Mouse (Mus musculus) thymus, adult 2 months (tissue): ENCODE results near the gene Adgrg3.

ENCODE experiments used
- CTCF ChIP-seq: fragments of 200-500 bp; IDR thresholded peaks from 2 replicates; pipeline ENCODE4 v1.5.1; 2012; ENCODE audit warnings: mild to moderate bottlenecking, control low read depth, low read length, moderate library complexity, borderline replicate concordance; ENCODE audit not compliant: control insufficient read depth, poor library complexity, insufficient read depth; ENCODE audit errors: extremely low read depth
- POLR2A ChIP-seq: fragments of 200-500 bp; IDR thresholded peaks from 2 replicates; pipeline ENCODE4 v1.6.1; 2012; ENCODE audit warnings: mild to moderate bottlenecking, low read length, control low read depth, moderate library complexity; ENCODE audit not compliant: control insufficient read depth, poor library complexity, insufficient read depth; ENCODE audit errors: extremely low read depth

- TF ChIP-seq POLR2A (no peak), CTCF (no peak)
These were observed 44.2 kb upstream of the Adgrg3 start for GRCm38 (mm10) chr8:94973270-94973669.
